Mouse (Mus musculus) cortical plate, adult 2 months (tissue): Measurements from ENCODE around the gene Sez6l2. TPM values are rescaled to one million over a fixed set of nuclear protein-coding genes. Genes with fewer than 3 reads are reported as not detected.

Experiments
- H3K27ac ChIP-seq: fragments of 200-500 bp; 2 replicates; pipeline ENCODE4 v1.5.1; 2012; ENCODE audit warnings: low read length, control low read depth, inconsistent platforms; ENCODE audit not compliant: insufficient read depth
- H3K4me1 ChIP-seq: fragments of 200-500 bp; 2 replicates; pipeline ENCODE4 v1.6.1; 2011; ENCODE audit warnings: low read length; ENCODE audit not compliant: control insufficient read depth, insufficient read depth
- H3K4me3 ChIP-seq: fragments of 200-500 bp; 2 replicates; pipeline ENCODE4 v1.5.1; 2011; ENCODE audit warnings: mild to moderate bottlenecking, low read length, control low read depth; ENCODE audit not compliant: insufficient read depth
- CTCF ChIP-seq: fragments of 200-500 bp; IDR thresholded peaks from 2 replicates; pipeline ENCODE4 v1.5.1; 2011; ENCODE audit warnings: mild to moderate bottlenecking, control low read depth, low read length; ENCODE audit not compliant: insufficient read depth; ENCODE audit errors: extremely low read depth
- POLR2A ChIP-seq: fragments of 200-500 bp; IDR thresholded peaks from 2 replicates; pipeline ENCODE4 v1.6.1; 2011; ENCODE audit warnings: mild to moderate bottlenecking, low read length, control low read depth; ENCODE audit not compliant: insufficient read depth; ENCODE audit errors: extremely low read depth
- polyA plus RNA-seq: library from polyadenylated mRNA; depleted of rRNA; stranded (reverse); fragments of >200 nt; gene quantifications from 2 replicates; pipeline ENCODE4 v1.2.3, GENCODE M21; 2012

The Sez6l2 gene
- polyA plus RNA-seq, 1 experiment: 236 TPM

DNA sequence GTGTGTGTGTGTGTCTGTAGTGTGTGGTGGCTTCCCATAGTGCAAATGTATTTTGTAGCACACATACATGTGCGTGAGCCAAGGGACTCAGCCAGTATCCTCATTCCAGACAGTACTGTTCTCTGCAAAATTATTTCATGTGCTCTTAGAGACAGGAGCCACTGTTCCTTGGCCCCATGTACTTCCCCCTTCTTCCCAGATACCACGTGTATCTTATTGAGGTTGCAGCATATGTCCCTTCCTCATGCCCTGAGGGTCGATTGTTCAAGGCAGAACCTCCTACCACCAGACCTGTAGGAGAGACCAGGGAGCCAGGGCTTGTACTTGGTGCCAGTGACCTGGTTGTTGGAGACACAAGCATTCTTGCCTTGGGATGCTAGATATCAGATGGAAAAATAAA, 4.8 kb downstream of the Sez6l2 start:
- no peak overlapping the region for H3K4me3 ChIP-seq
- no peak for TF ChIP-seq CTCF
- no peak for TF ChIP-seq POLR2A
- no peak overlapping the region for H3K27ac ChIP-seq
- H3K4me1 ChIP-seq: peaks cover 2% of the 10 kb centered on the region

DNA sequence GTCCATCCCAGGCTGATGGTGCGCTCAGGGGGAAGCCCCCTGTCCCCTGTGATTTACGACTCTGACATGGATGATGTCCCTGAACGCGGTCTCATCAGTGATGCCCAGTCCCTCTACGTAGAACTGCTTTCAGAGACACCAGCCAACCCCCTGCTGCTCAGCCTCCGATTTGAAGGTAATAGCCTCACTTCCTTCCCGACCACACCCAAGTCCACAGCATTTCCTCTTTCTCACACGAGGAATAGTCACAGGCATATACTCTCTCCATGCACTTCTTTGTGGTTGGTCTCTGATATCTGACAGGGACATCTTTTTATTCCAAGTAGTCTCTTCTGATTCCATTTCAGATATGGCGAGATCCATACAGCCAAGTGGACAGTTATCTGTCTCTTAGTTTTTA, 9.4 kb downstream of the Sez6l2 start:
- Histone ChIP-seq H3K4me3 (no peak overlapping the region), H3K27ac (no peak overlapping the region), H3K4me1 (peaks cover 5% of the 10 kb centered on the region; the same call in 1 of the 2 replicates)
- no peak for TF ChIP-seq POLR2A
- TF ChIP-seq CTCF: no peak

DNA sequence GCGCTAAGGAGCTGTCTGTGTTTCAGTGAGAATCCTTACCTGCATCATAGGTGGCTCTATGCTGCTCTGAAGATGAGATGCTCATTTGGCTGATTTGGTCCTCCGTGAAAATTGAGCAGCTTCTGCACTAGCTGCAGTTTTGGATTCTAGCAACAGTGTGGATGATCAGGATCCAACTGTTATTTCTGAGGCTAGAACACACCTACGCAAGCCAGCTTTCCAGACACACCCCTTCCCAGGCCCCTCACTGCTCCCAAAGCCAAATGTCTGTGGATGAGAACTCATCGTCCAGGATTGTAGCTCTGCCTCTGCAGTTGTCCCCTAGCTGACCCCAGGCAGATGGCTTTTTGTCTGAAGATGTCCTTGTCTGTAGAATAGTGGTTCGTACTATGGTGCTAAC, 10.7 kb downstream of the Sez6l2 start:
- Histone ChIP-seq H3K4me3 (no peak overlapping the region), H3K4me1 (peaks cover 5% of the 10 kb centered on the region; the same call in 1 of the 2 replicates), H3K27ac (no peak overlapping the region)
- TF ChIP-seq CTCF (no peak), POLR2A (no peak)

DNA sequence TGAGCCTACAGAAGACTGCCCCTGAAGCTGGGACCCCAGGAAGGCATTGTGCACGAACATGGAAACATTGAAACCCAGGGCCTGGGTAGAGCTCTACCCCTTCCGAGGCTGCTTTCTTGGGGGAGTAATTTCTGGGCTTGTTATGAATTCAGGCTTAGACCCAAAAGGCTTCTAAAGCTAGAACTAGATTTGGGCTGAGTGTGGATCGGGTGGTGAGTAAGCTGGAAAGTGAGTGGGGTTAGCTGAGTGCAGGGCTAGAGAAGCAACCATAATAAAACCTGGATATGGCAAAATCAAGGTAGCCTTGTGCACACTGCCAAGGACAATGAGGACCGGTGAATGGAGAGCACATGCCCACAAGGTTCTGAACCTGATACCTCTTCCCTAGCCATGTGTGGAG, 11.6 kb downstream of the Sez6l2 start:
- no peak overlapping the region for H3K27ac ChIP-seq
- no peak overlapping the region for H3K4me3 ChIP-seq
- H3K4me1 ChIP-seq: peaks cover 5% of the 10 kb centered on the region; the same call in 1 of the 2 replicates
- TF ChIP-seq POLR2A (no peak), CTCF (no peak)

DNA sequence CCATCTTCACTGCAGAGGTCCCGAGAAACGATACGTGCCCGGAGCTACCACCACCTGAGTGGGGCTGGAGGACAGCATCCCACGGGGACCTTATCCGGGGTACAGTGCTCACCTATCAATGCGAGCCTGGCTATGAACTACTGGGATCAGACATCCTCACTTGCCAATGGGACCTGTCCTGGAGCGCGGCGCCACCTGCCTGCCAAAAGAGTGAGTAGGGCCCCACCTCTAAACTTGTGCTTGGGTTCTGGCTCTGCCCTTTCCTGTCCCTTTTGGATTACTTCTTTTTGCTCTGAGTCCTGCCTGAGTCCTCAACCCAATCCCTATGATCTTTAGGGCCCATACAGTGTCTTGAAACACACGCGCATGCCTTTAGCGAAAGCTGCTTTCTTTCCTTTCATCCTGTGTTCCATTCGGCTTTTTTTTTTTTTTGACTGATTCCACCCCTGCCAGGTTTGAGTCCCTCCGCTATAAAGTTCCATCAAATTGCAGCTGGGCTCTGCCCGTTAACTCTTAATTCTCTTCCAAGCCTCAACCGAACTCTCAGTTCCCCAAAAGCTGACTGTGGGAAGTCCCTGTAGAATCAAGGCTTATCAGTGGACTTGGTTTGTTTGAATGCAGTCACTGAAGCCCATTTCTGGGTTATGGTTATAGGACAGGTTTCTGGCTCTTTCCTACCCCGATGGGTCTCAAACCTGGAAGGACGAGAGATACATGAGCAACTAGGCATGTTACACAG, 13.4 kb downstream of the Sez6l2 start:
- Histone ChIP-seq H3K27ac (no peak overlapping the region), H3K4me3 (no peak overlapping the region), H3K4me1 (peaks cover 5% of the 10 kb centered on the region; the same call in 1 of the 2 replicates)
- TF ChIP-seq CTCF: peak; percentile 12; the same call in 1 of the 2 replicates
- no peak for TF ChIP-seq POLR2A

DNA sequence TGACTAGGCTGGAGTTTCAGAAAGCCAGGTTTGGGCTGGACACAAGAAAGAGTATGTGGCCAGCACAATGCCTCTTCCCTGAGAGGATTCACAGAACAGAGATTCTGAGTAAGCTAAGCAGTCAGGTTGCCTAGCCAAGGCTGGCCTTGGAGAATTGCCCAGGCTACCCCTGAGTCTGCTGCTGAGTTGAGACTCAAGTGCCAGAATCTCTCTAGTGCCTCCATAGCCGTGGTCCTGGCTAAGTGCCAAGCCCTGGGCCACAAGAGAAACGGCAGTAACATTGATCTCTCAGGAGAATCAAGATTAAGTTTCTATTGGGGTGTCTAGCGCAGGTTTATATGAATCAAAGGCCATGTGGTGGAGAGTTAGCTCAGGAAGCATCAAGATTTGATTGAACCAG, 15.2 kb downstream of the Sez6l2 start:
- H3K4me1 ChIP-seq: peaks cover 4% of the 10 kb centered on the region; the same call in 1 of the 2 replicates
- TF ChIP-seq CTCF (no peak), POLR2A (no peak)
- no peak overlapping the region for H3K27ac ChIP-seq
- H3K4me3 ChIP-seq: no peak overlapping the region

DNA sequence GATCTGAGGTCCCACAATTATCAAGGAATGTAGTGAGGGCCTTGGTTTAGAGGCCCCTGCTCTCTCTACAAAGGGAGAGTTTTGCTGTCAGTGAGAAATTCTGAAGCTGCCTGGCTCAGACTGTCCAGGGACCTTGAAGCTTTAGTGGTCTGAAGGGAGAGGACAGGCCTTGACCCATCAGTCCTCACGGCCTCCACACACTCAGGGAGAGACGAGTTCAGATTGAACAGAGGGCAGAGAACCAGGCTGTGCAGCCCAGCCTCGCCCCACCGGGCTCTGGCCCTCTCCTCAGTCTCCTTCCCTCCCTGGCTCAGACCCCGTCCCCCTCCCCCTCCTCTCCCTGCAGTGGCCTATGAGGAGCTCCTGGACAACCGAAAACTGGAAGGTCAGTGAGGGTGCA, 17.0 kb downstream of the Sez6l2 start:
- Histone ChIP-seq H3K4me3 (no peak overlapping the region), H3K4me1 (no peaks in the 10 kb centered on the region), H3K27ac (no peak overlapping the region)
- TF ChIP-seq POLR2A (no peak), CTCF (no peak)

DNA sequence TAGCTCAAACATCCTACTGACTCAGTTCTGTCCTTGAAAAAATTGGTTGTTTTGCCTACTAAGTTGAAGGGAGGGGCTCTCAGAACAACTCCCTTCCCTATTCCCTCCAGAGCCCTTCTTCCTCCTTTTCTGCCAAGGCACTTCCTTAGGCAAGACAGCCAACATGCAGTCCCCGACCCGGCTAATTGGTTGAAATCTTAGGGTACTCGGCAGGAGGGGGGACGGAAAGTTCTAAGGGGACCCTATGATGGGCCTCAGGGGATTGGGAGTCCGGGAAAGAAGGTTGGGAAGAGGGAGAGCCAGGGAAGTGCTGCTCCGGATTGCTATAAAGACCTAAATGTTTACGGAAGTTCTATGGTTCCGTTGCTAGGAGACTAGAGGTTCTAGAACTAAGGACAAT, 25.1 kb downstream of the Sez6l2 start:
- no peak overlapping the region for H3K27ac ChIP-seq
- peak overlapping the region; percentile 85 for H3K4me3 ChIP-seq
- TF ChIP-seq POLR2A (no peak), CTCF (no peak)
- H3K4me1 ChIP-seq: peaks cover 6% of the 10 kb centered on the region; the same call in 1 of the 2 replicates

DNA sequence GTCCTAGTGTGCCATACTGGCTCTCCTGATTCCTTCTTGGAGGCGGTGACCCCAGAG, 25.4 kb downstream of the Sez6l2 start, which contains the start of gene Cdipt:
Gene Cdipt (plus strand): TSS at position 22 of the 57 bp plus-strand sequence.
- peak within 1 kb of the TSS; percentile 85 for H3K4me3 ChIP-seq
- peaks cover 6% of the 10 kb centered on the region; the same call in 1 of the 2 replicates for H3K4me1 ChIP-seq
- H3K27ac ChIP-seq: peak within 1 kb of the TSS; percentile 96
- TF ChIP-seq POLR2A: no peak
- TF ChIP-seq CTCF: no peak

DNA sequence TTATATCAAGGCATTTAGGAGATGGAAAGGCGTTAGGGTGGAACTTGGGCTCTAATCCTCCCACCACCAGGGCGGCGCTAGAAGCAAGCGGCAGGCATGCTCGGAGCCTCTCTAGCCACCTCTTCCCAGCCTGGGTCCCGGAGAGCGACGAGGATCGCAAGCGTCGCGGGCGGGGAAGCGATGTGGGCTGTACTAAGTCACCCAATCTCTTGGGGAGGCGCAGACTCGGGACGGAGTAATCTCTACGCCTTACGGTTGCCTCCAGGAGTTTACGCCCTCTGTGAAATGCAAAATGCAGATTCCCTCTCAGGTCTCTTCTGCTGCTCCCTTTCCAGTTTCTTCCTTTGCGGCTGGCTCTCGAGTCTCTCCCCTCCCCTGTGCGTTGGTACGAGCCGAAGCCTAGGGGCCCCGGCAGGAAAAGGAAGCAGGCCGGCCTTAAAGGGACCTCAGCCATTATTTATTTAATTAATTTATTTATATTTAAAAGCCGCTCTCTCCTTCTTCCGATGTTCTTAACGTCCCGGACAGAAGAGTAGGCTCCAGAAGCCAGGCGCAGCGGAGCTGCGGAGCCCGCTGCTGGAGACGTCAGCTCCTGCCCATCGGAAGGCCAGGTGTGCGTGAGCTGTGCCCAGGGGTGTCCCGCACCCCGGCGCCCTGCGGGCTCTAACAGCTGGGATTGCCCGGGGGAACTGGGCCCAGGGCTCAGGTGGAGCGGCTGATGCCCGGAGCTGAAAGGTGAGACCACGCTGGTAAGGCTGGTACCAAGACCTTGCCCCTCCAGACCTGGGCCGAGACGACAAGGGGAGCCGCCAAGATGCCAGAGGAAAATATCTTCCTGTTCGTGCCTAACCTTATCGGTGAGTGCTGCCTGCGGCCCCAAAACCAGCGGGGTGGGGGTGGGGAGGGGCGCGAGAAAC, 25.8 kb downstream of the Sez6l2 start, which contains the start of gene Cdiptos:
Gene Cdiptos (minus strand): TSS at position 149 of the 917 bp plus-strand sequence.
- peaks cover 6% of the 10 kb centered on the region; the same call in 1 of the 2 replicates for H3K4me1 ChIP-seq
- peak; percentile 92 for TF ChIP-seq CTCF
- 0 out of 2 replicates have a peak, but pooled peaks have one; percentile 18 for TF ChIP-seq POLR2A
- H3K27ac ChIP-seq: peak within 1 kb of the TSS; percentile 96
- peak within 1 kb of the TSS; percentile 85 for H3K4me3 ChIP-seq
